Mouse (Mus musculus): ENCODE results near the gene Ufd1.
"Not testable (repeated sequence)": the region's sequence is repeated elsewhere in the genome, so short reads cannot be mapped to it uniquely, and the experiment has no call there.

The Ufd1 gene

GRCm38 (mm10) chr16:18811032-18811431 is 547 bp upstream of the Ufd1 start:
- no peak for DNase-seq (ENCODE audit: low spot score in 2 of 2)

DNA sequence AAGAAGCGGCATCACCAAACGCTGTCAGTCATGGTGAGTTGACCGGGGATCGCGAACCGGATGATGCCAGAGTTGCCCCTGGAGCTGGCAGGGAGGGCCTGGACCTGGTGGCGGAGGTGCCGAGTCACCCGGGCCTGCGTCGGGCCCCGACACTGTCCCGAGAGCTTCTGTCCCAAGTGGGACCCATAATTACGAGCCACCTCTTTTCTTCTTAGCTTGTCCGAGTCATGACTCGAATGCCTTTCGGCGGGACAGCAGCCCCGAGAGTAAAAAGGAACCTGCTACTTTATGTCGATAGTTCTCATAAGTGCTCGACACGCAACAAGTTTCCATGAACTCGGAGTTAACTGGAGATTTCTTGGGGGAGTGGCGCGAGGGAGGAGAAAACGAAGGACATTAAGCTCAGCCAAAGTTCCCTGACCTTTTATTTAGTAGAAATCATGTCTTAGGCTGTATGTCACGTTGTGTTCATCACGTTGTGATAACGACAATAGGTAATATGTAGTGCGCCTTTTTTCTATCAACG is 869 bp downstream of the Ufd1 start:
- no peak for DNase-seq (ENCODE audit: low spot score in 2 of 2)

- DNase-seq (ENCODE audit: low spot score in 2 of 2) = no peak
Observed at GRCm38 (mm10) chr16:18822356-18822755, 10.8 kb downstream of the Ufd1 start.

- DNase-seq (ENCODE audit: low spot score in 2 of 2) = peak; percentile 15 to 18
Observed at GRCm38 (mm10) chr16:18822925-18823324, 11.3 kb downstream of the Ufd1 start.

DNA sequence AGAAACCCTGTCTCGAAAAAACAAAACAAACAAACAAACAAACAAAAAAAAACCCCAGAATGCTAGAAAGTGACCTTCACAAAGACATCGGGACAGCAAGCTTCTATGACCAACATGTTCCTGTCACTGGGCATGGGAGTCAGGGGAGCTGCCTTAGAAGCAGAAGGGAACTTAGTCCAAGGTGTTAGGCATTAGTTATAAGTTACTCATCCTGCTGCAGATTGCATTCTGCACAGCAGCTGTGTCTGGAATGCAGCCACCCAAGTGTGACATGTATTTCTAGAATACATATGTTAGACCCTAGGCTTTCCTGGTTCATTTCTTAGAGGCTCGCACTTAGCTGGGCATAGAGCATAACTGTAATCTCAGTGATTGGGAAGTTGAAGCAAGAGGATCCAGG is 17.1 kb downstream of the Ufd1 start:
- DNase-seq (ENCODE audit: low spot score in 2 of 2) = no peak

GRCm38 (mm10) chr16:18829102-18829501 is 17.5 kb downstream of the Ufd1 start:
- DNase-seq (ENCODE audit: low spot score in 2 of 2) = no peak

DNA sequence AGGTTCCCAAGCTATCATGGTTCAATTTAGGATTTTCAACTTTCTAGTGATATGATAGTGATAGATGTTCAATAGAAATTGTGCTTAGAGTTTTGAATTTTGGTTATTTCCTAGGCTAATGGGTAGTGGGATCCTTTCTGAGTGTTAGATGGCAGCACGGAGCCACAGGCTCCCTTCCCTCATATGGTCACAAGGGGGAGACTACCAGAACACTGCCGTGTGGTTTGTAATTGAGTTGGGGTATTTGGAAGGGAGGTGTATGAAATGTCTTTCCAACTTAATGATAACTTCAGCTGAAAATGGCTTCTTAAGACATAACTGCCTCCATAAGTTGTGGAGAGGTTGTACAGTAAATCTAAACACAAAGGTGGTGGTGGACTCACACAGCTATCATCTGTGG is 21.9 kb downstream of the Ufd1 start:
- no peak for DNase-seq (ENCODE audit: low spot score in 2 of 2)

GRCm38 (mm10) chr16:18836073-18836467 is 24.5 kb downstream of the Ufd1 start:
- no peak for DNase-seq (ENCODE audit: low spot score in 2 of 2)

DNA sequence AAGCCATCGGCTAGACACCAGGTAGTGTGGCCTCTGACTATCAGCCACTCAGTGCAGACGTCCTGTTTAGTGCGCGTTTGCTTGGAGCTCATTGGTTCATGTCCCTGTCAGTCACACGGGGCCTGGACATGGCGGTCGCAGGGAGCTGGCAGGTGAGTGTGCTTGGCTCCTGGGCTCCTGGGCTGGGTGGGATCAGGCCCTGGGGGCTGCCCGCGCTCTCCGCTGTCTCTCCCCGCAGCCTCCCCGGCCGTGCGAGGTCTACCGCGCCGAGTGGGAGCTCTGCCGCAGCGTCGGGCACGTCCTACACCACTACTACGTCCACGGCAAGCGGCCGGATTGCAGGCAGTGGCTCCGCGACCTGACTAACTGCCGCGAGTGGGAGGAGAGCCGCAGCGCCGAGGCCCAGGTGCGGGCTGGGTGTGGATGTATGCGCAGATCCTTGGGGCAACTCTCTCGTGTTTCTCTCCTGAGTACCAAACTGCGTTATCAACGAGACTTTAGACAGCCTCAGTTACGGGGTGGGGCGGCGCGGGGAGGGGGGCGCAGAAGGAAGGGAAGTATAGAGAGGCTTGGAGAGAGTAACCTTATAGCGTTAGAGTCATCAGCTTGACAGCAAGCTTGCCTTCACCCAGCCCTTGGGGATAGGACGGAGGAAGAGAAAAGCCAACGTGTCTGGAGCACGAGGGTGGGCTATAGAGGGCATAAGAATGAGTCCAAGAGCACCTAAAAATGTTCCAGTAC is 25.1 kb downstream of the Ufd1 start, which contains the start of the genes 2510002D24Rik and Gm28539:
2510002D24Rik (plus strand) TSS at position 111 of the 741 bp plus-strand sequence.
Gm28539 (plus strand) TSS at position 117 of the 741 bp plus-strand sequence.
- DNase-seq (ENCODE audit: low spot score in 2 of 2) = peak; percentile 92 to 94

DNA sequence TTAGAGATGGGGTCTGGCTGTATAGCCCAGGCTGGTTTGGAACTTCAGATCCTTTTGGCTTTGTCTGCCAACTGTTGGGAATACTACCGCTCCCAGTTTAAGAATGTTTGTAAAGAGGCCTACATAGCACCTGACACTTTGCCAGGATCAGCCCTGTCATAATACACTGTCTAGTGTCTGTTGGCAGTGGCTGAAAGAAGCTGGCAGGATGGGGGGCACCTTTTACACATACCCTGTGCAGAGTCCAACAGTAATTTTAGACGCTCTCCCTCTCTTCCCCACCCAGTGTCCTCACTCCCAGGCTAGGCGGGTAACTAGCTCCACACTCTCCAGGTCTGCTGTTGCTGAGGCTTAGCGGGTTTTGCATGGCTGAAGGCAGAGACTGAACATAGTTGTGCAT is 26.8 kb downstream of the Ufd1 start:
- DNase-seq (ENCODE audit: low spot score in 2 of 2) = no peak

DNA sequence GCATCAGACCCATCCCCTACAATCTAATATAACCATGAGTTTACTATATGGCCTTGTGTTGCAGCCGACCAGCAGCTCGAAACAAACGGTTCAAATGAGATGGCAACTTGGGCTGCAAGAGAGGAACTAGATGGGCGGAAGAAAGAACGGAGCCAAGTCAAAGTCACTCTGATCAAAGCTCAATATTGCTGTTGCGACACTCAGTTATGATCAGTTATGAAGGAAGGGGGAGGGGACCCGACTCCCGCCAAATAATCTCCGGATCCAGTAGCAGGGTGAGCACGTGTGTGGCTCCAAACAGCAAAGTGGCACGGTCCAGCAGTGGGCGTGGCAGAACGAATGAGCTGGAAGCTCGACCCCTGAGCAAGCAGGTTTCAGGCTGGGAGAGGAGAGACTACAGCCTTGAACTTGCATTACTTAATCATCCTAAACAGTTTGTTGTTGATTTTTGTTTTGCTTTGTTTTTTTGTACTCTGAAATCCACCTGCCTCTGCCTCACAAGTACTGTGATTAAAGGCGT is 34.8 kb downstream of the Ufd1 start:
- DNase-seq (ENCODE audit: low spot score in 2 of 2) = no peak

DNA sequence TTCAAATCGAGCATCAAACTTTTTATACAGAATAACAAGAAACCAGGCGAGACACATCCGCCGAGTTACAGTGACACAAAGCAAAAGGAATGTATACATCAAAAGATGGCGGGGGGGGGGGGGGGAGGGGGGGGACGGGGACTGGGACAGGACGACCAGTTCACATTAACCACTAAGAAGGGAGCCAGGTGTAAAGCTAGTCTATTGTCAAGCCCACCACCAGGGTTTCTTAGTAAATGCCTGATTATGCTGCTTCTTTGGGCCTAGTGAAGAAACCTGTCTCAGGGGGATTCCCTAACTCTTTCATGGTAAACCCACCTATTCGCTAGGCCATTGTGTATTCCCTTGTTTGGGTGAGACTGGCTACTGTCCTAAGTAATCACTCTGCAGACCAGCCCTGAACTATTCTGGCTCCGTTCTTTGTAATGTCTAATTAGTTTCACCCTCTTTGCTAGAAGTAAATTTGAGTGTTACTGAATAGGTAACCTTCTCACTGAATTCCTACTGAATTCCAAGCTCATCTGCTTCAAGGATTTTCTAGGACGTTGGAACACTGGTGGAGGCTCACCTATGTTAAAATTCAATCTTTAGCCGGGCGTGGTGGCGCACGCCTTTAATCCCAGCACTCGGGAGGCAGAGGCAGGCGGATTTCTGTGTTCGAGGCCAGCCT is 38.1 kb downstream of the Ufd1 start:
- not testable (repeated sequence) for DNase-seq (ENCODE audit: low spot score in 2 of 2)

DNA sequence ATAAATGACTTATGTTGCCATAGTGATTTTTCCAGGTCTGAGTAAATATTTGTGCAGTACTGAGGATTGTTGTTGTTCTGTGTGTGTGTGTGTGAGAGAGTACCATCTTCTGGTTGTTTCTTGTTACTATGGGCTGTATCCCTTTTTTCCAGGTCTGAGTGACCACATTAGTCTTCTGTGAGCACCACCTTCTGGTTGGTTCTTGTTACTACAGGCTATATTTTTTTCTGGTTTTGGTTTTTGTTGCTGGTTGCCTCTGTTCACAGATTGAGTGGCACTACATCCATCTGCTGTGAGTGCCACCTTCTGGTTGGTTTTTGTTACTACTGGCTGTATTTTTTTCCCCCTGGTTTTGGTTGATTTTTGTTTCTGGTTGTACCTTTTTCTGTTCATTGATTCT is 47.0 kb downstream of the Ufd1 start:
- DNase-seq (ENCODE audit: low spot score in 2 of 2) = no peak

DNA sequence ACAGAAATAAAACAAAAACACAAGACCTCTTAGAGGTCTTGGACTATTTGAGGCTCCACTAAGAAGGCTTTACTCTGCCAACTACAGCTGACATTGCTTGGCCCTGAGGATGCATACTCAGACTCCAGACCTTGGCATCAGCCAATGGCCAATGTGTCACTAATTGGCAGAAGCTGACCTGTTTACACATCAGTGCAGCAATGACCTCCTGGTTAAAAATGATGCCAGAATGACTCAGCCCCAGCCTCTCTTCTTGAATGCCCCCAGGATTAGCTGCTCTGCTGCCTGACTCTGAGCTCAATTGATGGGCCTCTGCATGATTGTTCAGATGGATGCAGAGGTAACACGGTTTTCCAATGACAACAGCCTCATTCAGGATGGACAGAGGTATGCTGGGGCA is 48.6 kb downstream of the Ufd1 start:
- no peak for DNase-seq (ENCODE audit: low spot score in 2 of 2)

- not testable (repeated sequence) for DNase-seq (ENCODE audit: low spot score in 2 of 2)
Observed at GRCm38 (mm10) chr16:18870495-18870894, 58.9 kb downstream of the Ufd1 start.

- no peak for DNase-seq (ENCODE audit: low spot score in 2 of 2)
Observed at GRCm38 (mm10) chr16:18876091-18876441, 64.5 kb downstream of the Ufd1 start.

DNA sequence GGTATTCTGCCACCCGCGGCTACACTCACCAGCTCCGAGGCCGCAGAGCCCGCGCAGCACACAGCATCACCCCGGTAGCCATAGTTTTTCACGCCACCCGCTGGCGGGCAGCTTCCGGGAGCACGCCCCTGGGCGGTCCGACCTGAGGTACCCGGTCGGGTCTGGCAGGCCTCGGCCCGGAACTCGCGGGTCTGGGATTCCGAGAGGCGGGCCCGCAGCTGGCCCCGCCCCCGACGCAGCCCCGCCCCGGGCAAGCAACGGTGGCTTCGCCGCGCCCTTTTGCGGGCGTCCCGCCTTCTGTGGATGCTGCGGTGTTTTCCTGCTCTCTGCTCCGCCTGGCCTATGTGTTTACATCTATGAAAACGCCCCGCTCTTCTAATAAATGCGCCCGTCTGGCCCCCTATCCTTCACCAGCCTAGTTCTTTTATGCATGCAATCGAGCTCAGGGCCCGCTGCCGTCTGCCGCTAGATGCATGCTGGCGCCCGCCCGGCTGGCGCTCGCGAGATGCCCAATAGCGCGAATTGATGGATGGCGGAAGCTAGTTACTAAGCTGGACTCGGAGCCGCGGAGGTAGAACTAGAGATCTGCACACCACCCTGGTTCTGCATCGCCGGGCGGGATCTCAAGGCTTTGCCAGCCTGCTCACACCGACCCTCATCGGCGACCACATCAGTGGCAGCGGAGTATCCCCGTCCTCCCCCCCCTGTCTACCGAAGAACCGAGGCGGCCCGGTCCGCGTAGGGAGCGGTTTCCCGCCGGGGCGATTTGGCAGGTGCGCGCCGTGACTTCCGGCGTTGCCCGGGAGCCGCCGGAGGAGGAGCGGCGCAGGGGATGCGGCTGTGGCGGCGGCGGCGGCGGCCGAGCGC is 65.1 kb downstream of the Ufd1 start, which contains the start of the genes Mrpl40 and Hira:
Mrpl40 (minus strand) TSS at position 421 of the 867 bp plus-strand sequence.
Hira (plus strand) TSS at position 596 of the 867 bp plus-strand sequence.
- peak; percentile 91 to 92 for DNase-seq (ENCODE audit: low spot score in 2 of 2)

- DNase-seq (ENCODE audit: low spot score in 2 of 2) = peak; percentile 39 to 44
Observed at GRCm38 (mm10) chr16:18877386-18878090, 66.0 kb downstream of the Ufd1 start.

GRCm38 (mm10) chr16:18878091-18878720 is 66.6 kb downstream of the Ufd1 start:
- peak in 1 of 2 experiments; percentile 4 for DNase-seq (ENCODE audit: low spot score in 2 of 2)

- no peak for DNase-seq (ENCODE audit: low spot score in 2 of 2)
Observed at GRCm38 (mm10) chr16:18884044-18884443, 72.5 kb downstream of the Ufd1 start.
